Mouse (Mus musculus) T-helper 17 cell (primary cell): ENCODE measurements around the gene 1700008O03Rik.

Experiments
- in situ Hi-C, 2 experiments: fragments of 300-600 bp; cut with MboI, MseI; formaldehyde crosslinking; loops; 1 replicate in 1 of 2; 2 replicates in 1 of 2; pipeline ENCODE4 v1.15.1; 2025; ENCODE audit warnings: high pct_unique_total_duplicates in 2 of 2

1700008O03Rik gene

GRCm38 (mm10) chr7:44378290-44378689, 7.3 kb downstream of the 1700008O03Rik start:
- in situ Hi-C loops = no loop called here

GRCm38 (mm10) chr7:44375793-44376192, 9.8 kb downstream of the 1700008O03Rik start:
- in situ Hi-C loops = no loop called here

GRCm38 (mm10) chr7:44375207-44375606, 10.4 kb downstream of the 1700008O03Rik start:
- in situ Hi-C loops = no loop called here

DNA sequence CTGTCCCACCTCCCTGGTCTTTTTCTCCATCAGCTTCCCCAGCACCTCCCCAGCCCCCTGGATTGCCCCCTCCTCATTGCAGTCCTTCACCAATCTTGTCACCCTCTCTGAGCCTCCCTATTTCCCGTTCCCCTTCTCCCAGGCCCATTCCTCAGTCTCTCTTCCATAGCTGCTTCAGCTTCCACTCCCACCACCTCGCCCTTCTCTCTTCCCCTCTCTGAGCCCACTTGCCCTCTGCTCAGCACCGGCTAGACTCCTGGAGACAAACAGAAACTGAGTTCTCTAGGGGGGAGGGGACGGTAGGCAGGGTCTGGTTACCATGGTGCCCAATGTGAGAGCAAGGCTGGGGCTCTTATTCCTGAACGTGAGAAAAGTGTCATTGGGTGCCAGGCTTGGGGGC, 10.9 kb downstream of the 1700008O03Rik start:
- in situ Hi-C loops = no loop called here

DNA sequence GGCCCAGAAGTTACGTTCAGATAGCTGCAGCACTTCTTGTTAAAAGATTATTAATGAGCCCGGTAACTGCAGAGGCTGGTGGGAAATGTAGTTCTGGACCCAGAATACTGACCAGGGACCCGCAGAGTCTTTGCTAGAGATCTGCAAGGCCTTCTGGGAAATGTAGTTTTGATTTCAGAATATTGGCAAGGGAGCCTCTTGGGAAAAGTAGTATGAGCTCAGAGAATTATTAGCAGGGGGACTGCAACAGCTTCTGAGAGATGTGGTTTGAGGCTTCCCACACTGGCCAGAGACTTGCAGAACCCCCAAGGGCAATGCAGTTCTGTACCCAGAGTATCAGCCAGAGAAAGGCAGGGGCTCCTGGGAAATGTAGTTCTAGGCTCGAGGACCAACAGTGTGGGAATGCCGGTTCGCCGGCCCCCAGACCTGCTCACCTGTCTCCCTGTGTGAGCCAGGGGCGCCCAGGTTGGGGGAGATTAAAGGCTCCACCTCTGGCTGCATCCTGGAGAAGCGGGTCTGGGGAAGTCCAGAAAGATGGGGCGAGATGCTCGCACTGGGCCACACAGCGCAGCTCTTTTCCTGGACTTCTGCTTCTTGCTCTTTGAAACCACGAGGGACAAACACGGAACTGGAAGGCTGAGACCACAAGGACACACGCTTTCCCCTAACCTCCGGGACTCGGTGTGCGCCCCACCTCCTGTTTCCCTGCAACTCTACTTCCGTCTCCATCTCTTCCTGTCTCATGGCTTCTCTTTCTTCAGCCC, 11.5 kb downstream of the 1700008O03Rik start:
- in situ Hi-C loops = no loop called here

DNA sequence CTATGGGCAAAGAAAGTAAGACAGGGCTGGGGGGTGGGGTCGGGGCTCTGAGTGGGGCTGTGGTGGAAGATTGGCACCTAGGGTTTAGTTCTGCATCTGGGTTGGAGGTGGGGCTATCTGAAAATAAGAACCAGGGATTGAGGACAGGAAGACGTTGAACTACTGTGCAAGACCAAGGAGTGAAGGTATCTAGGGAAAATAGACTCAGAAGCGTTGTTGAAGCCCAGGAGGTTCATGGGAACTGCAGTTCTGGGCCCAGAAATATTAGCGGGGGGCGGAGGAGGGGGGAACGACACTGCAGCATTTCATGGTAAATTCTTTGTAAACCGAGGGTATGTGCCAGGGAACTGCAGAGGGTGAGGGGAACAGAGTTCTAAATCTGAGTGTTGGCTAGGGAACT, 12.2 kb downstream of the 1700008O03Rik start:
- in situ Hi-C loops = no loop called here

- in situ Hi-C loops = no loop called here
Measured at GRCm38 (mm10) chr7:44372678-44373077, 12.9 kb downstream of the 1700008O03Rik start.

GRCm38 (mm10) chr7:44360792-44361301, 24.8 kb downstream of the 1700008O03Rik start:
- in situ Hi-C loops = no loop called here

GRCm38 (mm10) chr7:44359908-44360672, 25.5 kb downstream of the 1700008O03Rik start:
- in situ Hi-C loops = no loop called here

- in situ Hi-C loops = no loop called here
Measured at GRCm38 (mm10) chr7:44358886-44359654, 26.6 kb downstream of the 1700008O03Rik start.

DNA sequence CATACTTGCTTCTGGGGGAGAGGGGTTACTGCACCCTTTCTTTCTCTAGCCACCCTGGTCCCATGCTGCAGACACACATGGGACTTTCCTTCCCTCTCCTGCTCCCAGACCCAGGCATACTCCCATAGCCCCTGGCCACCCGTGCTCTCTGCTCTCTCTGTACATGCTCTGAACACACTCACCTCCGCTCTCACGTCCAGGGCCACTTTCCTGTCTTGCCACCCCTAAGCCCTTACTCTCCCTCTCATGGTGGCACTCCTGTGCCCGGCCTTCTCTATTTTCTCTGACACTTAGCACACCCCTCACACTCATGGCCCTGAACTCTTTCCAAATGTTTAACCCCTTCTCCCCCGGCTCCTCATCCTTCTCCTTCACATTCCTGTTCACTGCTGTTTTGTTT, 27.6 kb downstream of the 1700008O03Rik start:
- in situ Hi-C loops = no loop called here

DNA sequence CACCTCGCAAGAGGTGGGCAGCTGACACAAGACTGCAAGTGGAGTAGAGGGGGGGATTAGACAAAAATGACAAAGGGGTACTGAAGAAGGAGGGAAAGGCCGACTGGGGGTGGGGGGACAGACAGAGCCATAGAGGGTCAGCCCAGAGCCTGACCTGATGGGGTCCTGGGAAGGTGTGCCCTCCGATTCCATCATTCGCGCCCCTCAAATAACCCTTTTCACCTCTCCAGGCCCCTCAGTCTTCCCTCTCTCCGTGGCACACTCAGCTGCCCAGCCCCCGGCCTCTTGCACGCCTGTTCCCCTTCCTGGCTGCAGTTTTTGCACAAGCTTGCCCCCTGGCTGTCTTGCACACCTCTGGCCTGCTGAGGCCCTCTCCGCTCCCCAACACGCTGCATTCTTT, 28.1 kb downstream of the 1700008O03Rik start:
- in situ Hi-C loops = no loop called here

DNA sequence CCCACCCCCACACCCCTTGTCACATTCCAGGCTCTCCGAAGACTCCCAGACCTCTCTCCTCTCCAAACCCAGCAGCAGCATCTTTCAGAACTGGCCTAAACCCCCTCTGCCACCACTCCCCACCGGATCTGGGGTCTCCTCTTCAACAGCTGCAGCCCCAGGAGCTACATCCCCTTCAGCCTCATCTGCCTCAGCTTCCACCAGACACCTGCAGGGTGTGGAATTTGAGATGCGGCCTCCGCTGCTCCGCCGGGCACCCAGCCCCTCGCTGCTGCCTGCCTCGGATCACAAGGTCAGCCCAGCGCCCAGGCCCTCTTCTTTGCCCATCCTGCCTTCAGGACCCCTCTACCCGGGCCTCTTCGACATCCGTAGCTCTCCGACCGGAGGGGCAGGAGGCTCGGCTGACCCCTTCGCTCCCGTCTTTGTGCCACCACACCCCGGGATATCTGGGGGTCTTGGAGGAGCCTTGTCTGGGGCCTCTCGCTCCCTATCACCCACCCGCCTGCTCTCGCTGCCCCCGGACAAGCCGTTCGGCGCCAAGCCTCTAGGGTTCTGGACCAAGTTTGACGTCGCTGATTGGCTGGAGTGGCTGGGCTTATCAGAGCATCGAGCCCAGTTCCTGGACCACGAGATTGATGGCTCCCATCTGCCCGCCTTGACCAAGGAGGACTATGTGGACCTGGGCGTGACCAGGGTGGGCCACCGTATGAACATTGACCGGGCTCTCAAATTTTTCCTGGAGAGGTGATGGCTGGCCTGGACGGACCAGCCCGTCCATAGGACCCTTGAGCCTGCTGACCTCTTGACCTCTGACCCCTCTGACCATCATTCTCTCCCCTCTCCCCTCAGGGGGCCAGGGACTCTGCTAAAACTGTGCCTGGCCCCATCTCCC, 28.8 kb downstream of the 1700008O03Rik start:
- in situ Hi-C loops = no loop called here

DNA sequence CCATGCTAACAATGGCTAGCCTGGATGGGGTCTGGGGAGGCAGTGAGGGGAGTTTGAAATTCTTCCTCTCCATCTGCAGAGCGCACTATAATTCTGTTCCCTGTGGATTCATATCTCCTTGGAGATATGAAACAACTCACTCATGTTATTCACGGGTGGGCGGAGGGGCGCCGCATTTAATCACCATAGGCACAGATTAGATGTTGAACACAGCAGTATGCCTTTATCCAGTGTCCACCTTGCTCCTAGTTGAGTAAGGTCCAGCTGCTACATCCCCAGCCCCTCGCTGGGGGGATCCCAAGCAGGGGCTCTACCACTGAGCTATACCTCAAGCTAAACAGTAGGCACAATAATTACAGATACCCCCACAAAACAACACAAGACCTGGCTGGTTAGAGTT, 30.2 kb downstream of the 1700008O03Rik start:
- in situ Hi-C loops = no loop called here

GRCm38 (mm10) chr7:44353601-44354340, 31.8 kb downstream of the 1700008O03Rik start:
- in situ Hi-C loops = loop anchor here (5.0 kb wide), 2 partner anchors 86 to 96 kb away; partner anchors contain the start of gene Acp4 (in 1 of the 2)

- in situ Hi-C loops = loop anchor here (5.0 kb wide), 2 partner anchors 86 to 96 kb away; partner anchors contain the start of gene Acp4 (in 1 of the 2)
Measured at GRCm38 (mm10) chr7:44352750-44353600, 32.6 kb downstream of the 1700008O03Rik start.

GRCm38 (mm10) chr7:44351881-44352749, 33.5 kb downstream of the 1700008O03Rik start:
- in situ Hi-C loops = loop anchor here (5.0 kb wide), 2 partner anchors 85 to 95 kb away; partner anchors contain the start of gene Acp4 (in 1 of the 2)
